Mouse (Mus musculus) liver, embryonic 14.5 days (tissue): Measurements from ENCODE around the gene Gas7.

Experiments used
- CTCF ChIP-seq: IDR thresholded peaks from 2 replicates; pipeline ENCODE4 v1.5.1; 2016; ENCODE audit warnings: antibody characterized with exemption, low read depth, control low read depth
- EP300 ChIP-seq: IDR thresholded peaks from 2 replicates; pipeline ENCODE4 v1.6.1; 2016; ENCODE audit warnings: antibody characterized with exemption, low read depth

DNA sequence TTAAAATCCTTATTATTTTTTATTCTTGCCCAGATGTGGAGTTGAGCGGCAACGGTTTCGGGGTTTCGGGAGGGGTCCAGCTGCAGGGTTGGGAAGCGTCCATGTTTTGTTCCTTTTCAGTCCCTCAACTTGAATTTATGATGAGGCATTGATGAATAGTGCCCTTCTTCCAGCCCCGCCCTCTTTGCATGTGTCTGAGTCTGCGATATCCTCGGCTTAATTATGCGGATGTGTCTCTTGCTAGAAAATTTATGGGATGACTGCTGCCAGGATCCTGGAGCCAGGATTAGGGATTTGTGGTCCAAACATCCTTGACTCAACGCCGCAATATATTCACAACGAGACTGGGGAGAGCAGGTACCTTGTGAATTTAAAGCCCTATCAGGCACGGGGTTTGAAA is 31.7 kb upstream of the Gas7 start:
- TF ChIP-seq CTCF (no peak), EP300 (no peak)
